ENCODE assay signal across 19 mouse cellular contexts in genomic region chr1:53079876-53080275, GRCm38 (mm10). TPM values are rescaled to one million over a fixed set of nuclear protein-coding genes. Genes with fewer than 3 reads are reported as not detected.
DNase-seq lines count a peak whose midpoint lies in the region; ATAC-seq and TF ChIP-seq lines count a peak whose summit lies in the region.
"Had no signal": no experiment of that assay in that cellular context is flagged by ENCODE, and none has a peak within 500 bp of the region (broad histone marks: within the 10 kb centered on the region; RNA-seq: fewer than 3 reads in every experiment).

No protein-coding gene starts in this region.

- H3K4me2 ChIP-seq in midbrain, postnatal 0 days (ENCODE audit: low read depth, low read length, poor library complexity, severe bottlenecking) = no peak overlapping the region
- H3K4me2 ChIP-seq: embryonic facial prominence, embryonic 15.5 days; heart, embryonic 15.5 days; limb, embryonic 15.5 days; midbrain, embryonic 13.5 days had no signal

- H3K9ac ChIP-seq in midbrain, postnatal 0 days (replicated peaks; ENCODE audit: low read length, poor library complexity, severe bottlenecking) = no peak overlapping the region
- H3K9ac ChIP-seq: embryonic facial prominence, embryonic 15.5 days; heart, embryonic 15.5 days; limb, embryonic 15.5 days; midbrain, embryonic 13.5 days had no signal

- no peak for TF ChIP-seq CTCF in midbrain, postnatal 0 days (IDR thresholded peaks at IDR 0.05)

- H3K36me3 ChIP-seq in midbrain, postnatal 0 days (ENCODE audit: insufficient read depth, low read length) = no peaks in the 10 kb centered on the region
- no peaks in the 10 kb centered on the region for H3K36me3 ChIP-seq in midbrain, embryonic 10.5 days
- H3K36me3 ChIP-seq: embryonic facial prominence, embryonic 15.5 days; G1E; heart, embryonic 15.5 days; limb, embryonic 15.5 days; midbrain, embryonic 13.5 days had no signal

- intact Hi-C loops in gastrocnemius, postnatal 14 days (cut with DNase I; ENCODE audit: low total_unique reads) = no loop called here
- intact Hi-C loops in left cerebral cortex, postnatal 25 days (cut with DNase I) = no loop called here

- DNase-seq in adrenal gland, postnatal 36 days = peak; percentile 10 to 12
- no peak for DNase-seq in adrenal gland, adult 18-20 months (ENCODE audit: low spot score in 2 of 2)
- DNase-seq in midbrain, postnatal 0 days (ENCODE audit: low spot score) = peak; percentile 22
- no peak for DNase-seq in midbrain, embryonic 10.5 days (ENCODE audit: low spot score)
- DNase-seq in gastrocnemius, postnatal 14 days = peak; percentile 33
- DNase-seq in kidney, postnatal 36 days = no peak
- DNase-seq in left cerebral cortex, postnatal 25 days (ENCODE audit: low spot score in 2 of 2) = no peak
- DNase-seq: B cell, adult 2 months; kidney, postnatal 14 days; thymus, adult 2 months had no signal

- no peaks in the 10 kb centered on the region for H3K4me1 ChIP-seq in midbrain, postnatal 0 days (ENCODE audit: insufficient read depth, low read length)
- H3K4me1 ChIP-seq in midbrain, embryonic 10.5 days = no peaks in the 10 kb centered on the region
- H3K4me1 ChIP-seq: embryonic facial prominence, embryonic 15.5 days; heart, embryonic 15.5 days; limb, embryonic 15.5 days; midbrain, embryonic 13.5 days had no signal

- no peaks in the 10 kb centered on the region for H3K9me3 ChIP-seq in midbrain, postnatal 0 days (ENCODE audit: low read length)
- no peaks in the 10 kb centered on the region for H3K9me3 ChIP-seq in midbrain, embryonic 10.5 days (replicated peaks)
- H3K9me3 ChIP-seq: embryonic facial prominence, embryonic 15.5 days; G1E; heart, embryonic 15.5 days; limb, embryonic 15.5 days; midbrain, embryonic 13.5 days had no signal

- H3K4me3 ChIP-seq in midbrain, postnatal 0 days (ENCODE audit: low read depth, low read length) = no peak overlapping the region
- no peak overlapping the region for H3K4me3 ChIP-seq in midbrain, embryonic 10.5 days
- H3K4me3 ChIP-seq: embryonic facial prominence, embryonic 15.5 days; heart, embryonic 15.5 days; limb, embryonic 15.5 days; midbrain, embryonic 13.5 days had no signal

- 84% methylated on average over 2 of the region's 2 CpGs for WGBS in midbrain, postnatal 0 days
- WGBS in midbrain, embryonic 10.5 days = 93% methylated on average over 2 of the region's 2 CpGs

- no peak overlapping the region for H3K27ac ChIP-seq in midbrain, postnatal 0 days (ENCODE audit: low read depth, low read length)
- no peak overlapping the region for H3K27ac ChIP-seq in midbrain, embryonic 10.5 days (replicated peaks)
- H3K27ac ChIP-seq: embryonic facial prominence, embryonic 15.5 days; heart, embryonic 15.5 days; limb, embryonic 15.5 days; midbrain, embryonic 13.5 days had no signal

- ATAC-seq in midbrain, postnatal 0 days (ENCODE audit: low FRiP score) = no peak
- no peak for ATAC-seq in megakaryocyte progenitor cell, adult 5-6 weeks (replicated peaks; ENCODE audit: poor library complexity)
- ATAC-seq: inflammation-experienced regulatory T-cells, adult 6 months; lung, postnatal 0 days; midbrain, embryonic 13.5 days had no signal

- no peaks in the 10 kb centered on the region for H3K27me3 ChIP-seq in midbrain, postnatal 0 days (ENCODE audit: insufficient read depth, low read length)
- H3K27me3 ChIP-seq in midbrain, embryonic 10.5 days (ENCODE audit: low read depth, poor library complexity, severe bottlenecking) = no peaks in the 10 kb centered on the region
- H3K27me3 ChIP-seq: embryonic facial prominence, embryonic 15.5 days; heart, embryonic 15.5 days; limb, embryonic 15.5 days; midbrain, embryonic 13.5 days had no signal

RNA-seq across cellular contexts. Expression of gene Mstn, which starts 18.4 kb away (rescaled TPM):
- total RNA-seq in adrenal gland, postnatal 36 days (2021) = not detected
- total RNA-seq in adrenal gland, adult 18-20 months (2021) = not detected
- 0.55 TPM in 1 of 2 replicates, not detected in the other for total RNA-seq in midbrain, postnatal 0 days (2014; rRNA removed)
- polyA plus RNA-seq in midbrain, postnatal 0 days (2015; fragmentation: Nextera tagmentation; extraction: Ambion mirVana) = 0.43 and 0.47 TPM in 2 replicates
- 0.27 and 0.47 TPM in 2 replicates for polyA plus RNA-seq in midbrain, embryonic 10.5 days (2016; fragmentation: Nextera tagmentation; extraction: Ambion mirVana)
- total RNA-seq in gastrocnemius, postnatal 14 days (2021) = 10 to 100 TPM; 27.3 to 36.4 TPM
- not detected in 2 replicates for total RNA-seq in megakaryocyte progenitor cell, adult 5-6 weeks (2015)
- not detected in 2 replicates for total RNA-seq in megakaryocyte progenitor cell, adult 5-6 weeks (2017)
- under 1 TPM; 0.41 to 0.62 TPM for total RNA-seq in left cerebral cortex, postnatal 25 days (2021)
- total RNA-seq: common myeloid progenitor, adult 5-6 weeks had no signal
- polyA plus RNA-seq: G1E; lung, postnatal 0 days had no signal

RNA-seq across cellular contexts. Expression of gene 1700019D03Rik, which starts 59.9 kb away (rescaled TPM):
- total RNA-seq in adrenal gland, postnatal 36 days (2021) = under 1 TPM; 0.40 to 0.60 TPM
- total RNA-seq in adrenal gland, adult 18-20 months (2021) = 1 to 10 TPM; 1.2 to 1.4 TPM
- total RNA-seq in midbrain, postnatal 0 days (2014; rRNA removed) = 2.6 and 5.0 TPM in 2 replicates
- 5.5 and 6.1 TPM in 2 replicates for polyA plus RNA-seq in midbrain, postnatal 0 days (2015; fragmentation: Nextera tagmentation; extraction: Ambion mirVana)
- 2.7 and 3.6 TPM in 2 replicates for polyA plus RNA-seq in midbrain, embryonic 10.5 days (2016; fragmentation: Nextera tagmentation; extraction: Ambion mirVana)
- total RNA-seq in gastrocnemius, postnatal 14 days (2021) = 1 to 10 TPM; 1.3 to 2.0 TPM
- 0.17 and 0.20 TPM in 2 replicates for total RNA-seq in megakaryocyte progenitor cell, adult 5-6 weeks (2015)
- 0.10 and 0.17 TPM in 2 replicates for total RNA-seq in megakaryocyte progenitor cell, adult 5-6 weeks (2017)
- 10 to 100 TPM; 13.7 to 16.3 TPM for total RNA-seq in left cerebral cortex, postnatal 25 days (2021)
- polyA plus RNA-seq: G1E had no signal

Comparison
In these comparisons a context has a peak if more than half of its experiments do, and no peak if none do; other contexts are left out.
1. DNase-seq: peak in adrenal gland, postnatal 36 days (2 of 2), midbrain, postnatal 0 days (single experiment) and gastrocnemius, postnatal 14 days (single experiment); none in adrenal gland, adult 18-20 months (0 of 2), midbrain, embryonic 10.5 days (single experiment), kidney, postnatal 36 days (0 of 2) and left cerebral cortex, postnatal 25 days (0 of 2).
2. RNA of gene Mstn, which starts 18.4 kb away (total RNA-seq): 27.3 to 36.4 TPM in gastrocnemius, postnatal 14 days; 0.41 to 0.62 TPM in left cerebral cortex, postnatal 25 days, 0.55 TPM in midbrain, postnatal 0 days, not detected in adrenal gland, postnatal 36 days, not detected in adrenal gland, adult 18-20 months and not detected in megakaryocyte progenitor cell, adult 5-6 weeks; every median in the first group is over 10 times any median in the second.